In genomic region chr6:43666611-43667400, GRCm38 (mm10) we compare ENCODE assay signal across 8 mouse cellular contexts. TPM values are rescaled to one million over a fixed set of nuclear protein-coding genes. Genes with fewer than 3 reads are reported as not detected.
DNase-seq lines count a peak whose midpoint lies in the region; ATAC-seq and TF ChIP-seq lines count a peak whose summit lies in the region.

No protein-coding gene starts in this region.

- H3K36me3 ChIP-seq in heart, embryonic 15.5 days = no peaks in the 10 kb centered on the region
- no peaks in the 10 kb centered on the region for H3K36me3 ChIP-seq in hindbrain, embryonic 11.5 days (ENCODE audit: control insufficient read depth, insufficient read depth, low read length)
- no peaks in the 10 kb centered on the region for H3K36me3 ChIP-seq in midbrain, embryonic 12.5 days

- H3K4me1 ChIP-seq in heart, embryonic 15.5 days (replicated peaks) = no peaks in the 10 kb centered on the region
- H3K4me1 ChIP-seq in bone marrow macrophage, adult 2 months (ENCODE audit: control insufficient read depth, insufficient read depth, low read length) = peaks cover 4% of the 10 kb centered on the region; the same call in 1 of the 2 replicates
- H3K4me1 ChIP-seq in hindbrain, embryonic 11.5 days (replicated peaks; ENCODE audit: control insufficient read depth, insufficient read depth, low read length) = no peaks in the 10 kb centered on the region
- peaks cover 6% of the 10 kb centered on the region; the same call in 1 of the 2 replicates for H3K4me1 ChIP-seq in midbrain, embryonic 12.5 days

- H3K9ac ChIP-seq in heart, embryonic 15.5 days = no peak overlapping the region
- peak overlapping the region; percentile 85 for H3K9ac ChIP-seq in hindbrain, embryonic 11.5 days (ENCODE audit: low read depth, low read length)
- H3K9ac ChIP-seq in midbrain, embryonic 12.5 days (replicated peaks) = peak overlapping the region; percentile 80; the same call in 1 of the 2 replicates

- no peaks in the 10 kb centered on the region for H3K9me3 ChIP-seq in heart, embryonic 15.5 days (replicated peaks)
- no peaks in the 10 kb centered on the region for H3K9me3 ChIP-seq in hindbrain, embryonic 11.5 days (ENCODE audit: control insufficient read depth, low read length)
- H3K9me3 ChIP-seq in midbrain, embryonic 12.5 days = no peaks in the 10 kb centered on the region

- no peak for TF ChIP-seq POLR2A in bone marrow macrophage, adult 2 months (IDR thresholded peaks at IDR 0.05; ENCODE audit: borderline replicate concordance, low read depth, low read length)

- no peaks in the 10 kb centered on the region for H3K27me3 ChIP-seq in heart, embryonic 15.5 days
- no peaks in the 10 kb centered on the region for H3K27me3 ChIP-seq in hindbrain, embryonic 11.5 days (ENCODE audit: control insufficient read depth, insufficient read depth, low read length)
- H3K27me3 ChIP-seq in midbrain, embryonic 12.5 days = no peaks in the 10 kb centered on the region

- 78% methylated on average over 7 of the region's 7 CpGs for WGBS in heart, embryonic 15.5 days
- WGBS in hindbrain, embryonic 11.5 days = 84% methylated on average over 7 of the region's 7 CpGs
- WGBS in midbrain, embryonic 12.5 days = 90% methylated on average over 7 of the region's 7 CpGs

- TF ChIP-seq CTCF in bone marrow macrophage, adult 2 months (IDR thresholded peaks at IDR 0.05; ENCODE audit: low read depth, low read length) = no peak

- no peak for ATAC-seq in heart, embryonic 15.5 days (replicated peaks; ENCODE audit: insufficient number of reproducible peaks, insufficient read depth, low FRiP score, low read depth)
- peak; percentile 34 for ATAC-seq in hindbrain, embryonic 11.5 days (ENCODE audit: low FRiP score)
- ATAC-seq in midbrain, embryonic 12.5 days (ENCODE audit: low FRiP score, low read depth) = no peak; the same call in 1 of the 2 replicates

- DNase-seq in heart, postnatal 4 days = no peak
- DNase-seq in hindbrain, embryonic 11.5 days (ENCODE audit: low spot score) = no peak
- DNase-seq in c-Kit-positive CD71-positive TER-119-positive erythroid progenitor cells, embryonic 14.5 days (ENCODE audit: low spot score) = no peak
- no peak for DNase-seq in thymus, postnatal 0 days (ENCODE audit: low spot score)
- no peak for DNase-seq in spleen, postnatal 10 days (ENCODE audit: low spot score in 2 of 2)

- peak overlapping the region; percentile 91 for H3K27ac ChIP-seq in heart, embryonic 15.5 days
- H3K27ac ChIP-seq in bone marrow macrophage, adult 2 months (ENCODE audit: insufficient read depth, low read depth, low read length) = 0 out of 2 replicates have a peak overlapping the region, but pooled peaks have one; percentile 65
- peak overlapping the region; percentile 90 for H3K27ac ChIP-seq in hindbrain, embryonic 11.5 days (ENCODE audit: low read depth, low read length)
- peak overlapping the region; percentile 96 for H3K27ac ChIP-seq in midbrain, embryonic 12.5 days (replicated peaks)

- H3K4me3 ChIP-seq in heart, embryonic 15.5 days = peak overlapping the region; percentile 63
- peak overlapping the region; percentile 75; the same call in 1 of the 2 replicates for H3K4me3 ChIP-seq in bone marrow macrophage, adult 2 months (ENCODE audit: insufficient read depth, low read length)
- H3K4me3 ChIP-seq in hindbrain, embryonic 11.5 days (ENCODE audit: low read depth, low read length) = peak overlapping the region; percentile 50; the same call in 1 of the 2 replicates
- peak overlapping the region; percentile 58 for H3K4me3 ChIP-seq in midbrain, embryonic 12.5 days

- H3K4me2 ChIP-seq in heart, embryonic 15.5 days = peak overlapping the region; percentile 59
- peak overlapping the region; percentile 44; the same call in 1 of the 2 replicates for H3K4me2 ChIP-seq in hindbrain, embryonic 11.5 days (replicated peaks; ENCODE audit: low read depth, low read length)
- peak overlapping the region; percentile 63 for H3K4me2 ChIP-seq in midbrain, embryonic 12.5 days (replicated peaks)

RNA-seq across cellular contexts. Expression of gene Tpk1, which starts 0.7 kb away (rescaled TPM):
- 6.6 and 7.3 TPM in 2 replicates for polyA plus RNA-seq in heart, embryonic 15.5 days (2015; fragmentation: Nextera tagmentation; extraction: Ambion mirVana)
- total RNA-seq in heart, postnatal 4 days (2021) = 1 to 10 TPM; 5.5 to 6.2 TPM
- 11.3 and 12.1 TPM in 2 replicates for polyA plus RNA-seq in bone marrow macrophage, adult 2 months (2012; ENCODE audit: insufficient read depth, insufficient read length, missing spikeins)
- 5.2 and 6.5 TPM in 2 replicates for polyA plus RNA-seq in hindbrain, embryonic 11.5 days (2014; fragmentation: Nextera tagmentation; extraction: Ambion mirVana)
- 5.7 and 5.9 TPM in 2 replicates for polyA plus RNA-seq in midbrain, embryonic 12.5 days (2016; fragmentation: Nextera tagmentation; extraction: Ambion mirVana)
- 11.0 and 11.7 TPM in 2 replicates for polyA plus RNA-seq in thymus, postnatal 0 days (2015; fragmentation: Nextera tagmentation; extraction: Ambion mirVana)
